Mouse (Mus musculus): Measurements from ENCODE around the gene Ngfr.

GRCm38 (mm10) chr11:95589195-95589594, 1.7 kb upstream of the Ngfr start:
- no peak for TF ChIP-seq CTCF (IDR thresholded peaks at IDR 0.05; ENCODE audit: control insufficient read depth, insufficient read depth, insufficient read length)
- TF ChIP-seq MYOD1 (IDR thresholded peaks at IDR 0.05; ENCODE audit: control insufficient read depth, insufficient read length, low read depth): no peak
- no peak for TF ChIP-seq MYOG (IDR thresholded peaks at IDR 0.05; ENCODE audit: control insufficient read depth, extremely low read depth, insufficient read length)
- no peak for TF ChIP-seq FOSL1 (IDR thresholded peaks at IDR 0.05; ENCODE audit: insufficient read depth, low read length, poor library complexity, severe bottlenecking)

Data from C2C12 (cell line).